Mouse (Mus musculus): Measurements from ENCODE around the gene Ank. TPM values are rescaled to one million over a fixed set of nuclear protein-coding genes. Genes with fewer than 3 reads are reported as not detected.
A peak's percentile ranks its signal among the peaks of the same experiment; 100 is the strongest.

The Ank gene
- total RNA-seq, 1 experiment: 12.0 TPM

DNA sequence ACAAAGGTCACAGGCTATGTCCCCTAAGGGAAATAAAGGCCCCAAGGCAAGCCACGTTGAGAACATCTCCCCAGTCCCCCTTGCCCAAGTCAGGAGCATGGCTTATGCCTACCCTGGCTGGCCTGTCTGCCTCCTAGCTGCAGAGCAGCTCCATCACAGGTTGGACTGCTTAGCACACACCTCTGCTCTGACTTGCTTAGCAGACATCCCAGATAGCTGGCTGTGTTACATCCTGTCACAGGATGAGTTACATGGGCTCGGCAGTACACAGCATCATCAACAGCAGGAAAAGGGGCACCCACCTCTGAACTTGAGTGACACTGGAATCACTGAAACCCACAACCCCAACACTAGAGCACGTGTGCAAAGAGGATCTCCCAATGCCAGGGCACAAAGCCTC, 138.8 kb downstream of the Ank start:
- no peaks in the 10 kb centered on the region for H3K9me3 ChIP-seq (ENCODE audit: control insufficient read depth, insufficient read depth, low read depth, low read length)
- H3K27ac ChIP-seq (ENCODE audit: insufficient read depth, low read depth, low read length, poor library complexity, severe bottlenecking): no peak overlapping the region
- TF ChIP-seq CHD2 (IDR thresholded peaks at IDR 0.05; ENCODE audit: low read depth, low read length) (no peak), ZC3H11A (IDR thresholded peaks at IDR 0.05; ENCODE audit: borderline replicate concordance, low read depth, low read length) (no peak), HCFC1 (IDR thresholded peaks at IDR 0.05; ENCODE audit: borderline replicate concordance, insufficient read depth, low read length) (no peak), ZNF384 (IDR thresholded peaks at IDR 0.05; ENCODE audit: low read depth, low read length) (no peak), MAFK (IDR thresholded peaks at IDR 0.05; ENCODE audit: insufficient read depth, low read depth, low read length) (no peak)
- H3K4me3 ChIP-seq (ENCODE audit: insufficient read depth in 1 of 2, low read depth in 1 of 2, low read length in 2 of 2, poor library complexity in 1 of 2, severe bottlenecking in 1 of 2): no peak overlapping the region
- DNase-seq (ENCODE audit: low read depth, low spot score): no peak
- peaks cover 0 to 5% of the 10 kb centered on the region in 2 experiments; a peak in 1 of 4 replicates for H3K4me1 ChIP-seq (ENCODE audit: control insufficient read depth in 2 of 2, insufficient read depth in 2 of 2, low read length in 2 of 2, poor library complexity in 1 of 2)
- peaks cover 24% of the 10 kb centered on the region for H3K36me3 ChIP-seq (ENCODE audit: control insufficient read depth, insufficient read depth, low read length, poor library complexity, severe bottlenecking)
- H3K9ac ChIP-seq (ENCODE audit: insufficient read depth, low read depth, low read length, poor library complexity, severe bottlenecking): no peak overlapping the region
- in situ Hi-C loops (cut with MboI; ENCODE audit: low sequenced_read_pairs in 2 of 2, unreplicated experiment in 2 of 2): no loop called here

GRCm38 (mm10) chr15:27609554-27609953, 143.1 kb downstream of the Ank start:
- no peaks in the 10 kb centered on the region for H3K4me1 ChIP-seq (ENCODE audit: control insufficient read depth in 2 of 2, insufficient read depth in 2 of 2, low read length in 2 of 2, poor library complexity in 1 of 2)
- H3K36me3 ChIP-seq (ENCODE audit: control insufficient read depth, insufficient read depth, low read length, poor library complexity, severe bottlenecking): peaks cover 28% of the 10 kb centered on the region
- TF ChIP-seq HCFC1 (IDR thresholded peaks at IDR 0.05; ENCODE audit: borderline replicate concordance, insufficient read depth, low read length) (no peak), ZC3H11A (IDR thresholded peaks at IDR 0.05; ENCODE audit: borderline replicate concordance, low read depth, low read length) (no peak), CHD2 (IDR thresholded peaks at IDR 0.05; ENCODE audit: low read depth, low read length) (no peak), MAFK (IDR thresholded peaks at IDR 0.05; ENCODE audit: insufficient read depth, low read depth, low read length) (no peak), ZNF384 (IDR thresholded peaks at IDR 0.05; ENCODE audit: low read depth, low read length) (no peak)
- no peaks in the 10 kb centered on the region for H3K9me3 ChIP-seq (ENCODE audit: control insufficient read depth, insufficient read depth, low read depth, low read length)
- in situ Hi-C loops (cut with MboI; ENCODE audit: low sequenced_read_pairs in 2 of 2, unreplicated experiment in 2 of 2): no loop called here
- H3K9ac ChIP-seq (ENCODE audit: insufficient read depth, low read depth, low read length, poor library complexity, severe bottlenecking): no peak overlapping the region
- no peak overlapping the region for H3K4me3 ChIP-seq (ENCODE audit: insufficient read depth in 1 of 2, low read depth in 1 of 2, low read length in 2 of 2, poor library complexity in 1 of 2, severe bottlenecking in 1 of 2)
- no peak for DNase-seq (ENCODE audit: low read depth, low spot score)
- H3K27ac ChIP-seq (ENCODE audit: insufficient read depth, low read depth, low read length, poor library complexity, severe bottlenecking): no peak overlapping the region

- H3K27ac ChIP-seq (ENCODE audit: insufficient read depth, low read depth, low read length, poor library complexity, severe bottlenecking): no peak overlapping the region
- H3K9ac ChIP-seq (ENCODE audit: insufficient read depth, low read depth, low read length, poor library complexity, severe bottlenecking): no peak overlapping the region
- in situ Hi-C loops (cut with MboI; ENCODE audit: low sequenced_read_pairs in 2 of 2, unreplicated experiment in 2 of 2): no loop called here
- peaks cover 29% of the 10 kb centered on the region for H3K36me3 ChIP-seq (ENCODE audit: control insufficient read depth, insufficient read depth, low read length, poor library complexity, severe bottlenecking)
- peak; percentile 54 for DNase-seq (ENCODE audit: low read depth, low spot score)
- no peaks in the 10 kb centered on the region for H3K9me3 ChIP-seq (ENCODE audit: control insufficient read depth, insufficient read depth, low read depth, low read length)
- H3K4me1 ChIP-seq (ENCODE audit: control insufficient read depth in 2 of 2, insufficient read depth in 2 of 2, low read length in 2 of 2, poor library complexity in 1 of 2): no peaks in the 10 kb centered on the region
- no peak for TF ChIP-seq HCFC1 (IDR thresholded peaks at IDR 0.05; ENCODE audit: borderline replicate concordance, insufficient read depth, low read length)
- TF ChIP-seq ZC3H11A (IDR thresholded peaks at IDR 0.05; ENCODE audit: borderline replicate concordance, low read depth, low read length): peak; percentile 63
- TF ChIP-seq MAFK (IDR thresholded peaks at IDR 0.05; ENCODE audit: insufficient read depth, low read depth, low read length): no peak
- H3K4me3 ChIP-seq (ENCODE audit: insufficient read depth in 1 of 2, low read depth in 1 of 2, low read length in 2 of 2, poor library complexity in 1 of 2, severe bottlenecking in 1 of 2): no peak overlapping the region
These were observed 146.2 kb downstream of the Ank start for GRCm38 (mm10) chr15:27612533-27613221.

DNA sequence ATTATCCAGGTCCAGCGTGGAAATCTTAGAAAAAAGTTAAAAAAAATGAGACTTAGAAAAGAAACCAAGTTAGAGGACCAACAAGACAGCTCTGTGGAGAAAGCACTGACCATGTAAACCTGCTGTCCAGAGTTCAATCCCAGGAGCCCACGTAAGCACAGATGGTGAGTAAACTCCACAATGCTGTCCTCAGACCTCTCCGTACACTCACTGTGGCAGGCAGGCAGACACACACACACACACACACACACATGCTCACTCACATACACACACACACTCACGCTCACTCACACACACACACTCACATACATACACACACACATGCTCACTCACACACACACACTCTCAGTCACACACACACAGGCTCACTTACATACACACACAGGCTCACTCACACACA, 146.8 kb downstream of the Ank start:
- no peak for DNase-seq (ENCODE audit: low read depth, low spot score)
- H3K36me3 ChIP-seq (ENCODE audit: control insufficient read depth, insufficient read depth, low read length, poor library complexity, severe bottlenecking): peaks cover 28% of the 10 kb centered on the region

More for the DNA sequence above, 146.8 kb downstream of the Ank start:
- no peaks in the 10 kb centered on the region for H3K9me3 ChIP-seq (ENCODE audit: control insufficient read depth, insufficient read depth, low read depth, low read length)
- H3K4me3 ChIP-seq (ENCODE audit: insufficient read depth in 1 of 2, low read depth in 1 of 2, low read length in 2 of 2, poor library complexity in 1 of 2, severe bottlenecking in 1 of 2): no peak overlapping the region
- H3K27ac ChIP-seq (ENCODE audit: insufficient read depth, low read depth, low read length, poor library complexity, severe bottlenecking): no peak overlapping the region
- H3K4me1 ChIP-seq (ENCODE audit: control insufficient read depth in 2 of 2, insufficient read depth in 2 of 2, low read length in 2 of 2, poor library complexity in 1 of 2): no peaks in the 10 kb centered on the region
- H3K9ac ChIP-seq (ENCODE audit: insufficient read depth, low read depth, low read length, poor library complexity, severe bottlenecking): no peak overlapping the region
- no peak for TF ChIP-seq HCFC1 (IDR thresholded peaks at IDR 0.05; ENCODE audit: borderline replicate concordance, insufficient read depth, low read length)
- TF ChIP-seq CHD2 (IDR thresholded peaks at IDR 0.05; ENCODE audit: low read depth, low read length): no peak
- no peak for TF ChIP-seq ZNF384 (IDR thresholded peaks at IDR 0.05; ENCODE audit: low read depth, low read length)
- no peak for TF ChIP-seq MAFK (IDR thresholded peaks at IDR 0.05; ENCODE audit: insufficient read depth, low read depth, low read length)
- no peak for TF ChIP-seq ZC3H11A (IDR thresholded peaks at IDR 0.05; ENCODE audit: borderline replicate concordance, low read depth, low read length)
- in situ Hi-C loops (cut with MboI; ENCODE audit: low sequenced_read_pairs in 2 of 2, unreplicated experiment in 2 of 2): no loop called here

Measured in ES-E14 (cell line).